Mouse (Mus musculus) embryo, embryonic 10.5 days (tissue): Measurements from ENCODE around the gene Tbxa2r.

Experiments
- DNase-seq: peaks from one replicate; pipeline ENCODE4 v3.0.0-alpha.2; 2015; ENCODE audit warnings: low spot score

Gene Tbxa2r

GRCm38 (mm10) chr10:81328386-81328785 is at the start of gene Tbxa2r:
TSS of gene Tbxa2r (plus strand) at chr10:81328731.
- no peak for DNase-seq

- peak; percentile 52 for DNase-seq
These were observed 49.0 kb upstream of the Tbxa2r start for GRCm38 (mm10) chr10:81279496-81279895.

- DNase-seq, result no peak
These were observed 44.3 kb upstream of the Tbxa2r start for GRCm38 (mm10) chr10:81284189-81284588.

DNA sequence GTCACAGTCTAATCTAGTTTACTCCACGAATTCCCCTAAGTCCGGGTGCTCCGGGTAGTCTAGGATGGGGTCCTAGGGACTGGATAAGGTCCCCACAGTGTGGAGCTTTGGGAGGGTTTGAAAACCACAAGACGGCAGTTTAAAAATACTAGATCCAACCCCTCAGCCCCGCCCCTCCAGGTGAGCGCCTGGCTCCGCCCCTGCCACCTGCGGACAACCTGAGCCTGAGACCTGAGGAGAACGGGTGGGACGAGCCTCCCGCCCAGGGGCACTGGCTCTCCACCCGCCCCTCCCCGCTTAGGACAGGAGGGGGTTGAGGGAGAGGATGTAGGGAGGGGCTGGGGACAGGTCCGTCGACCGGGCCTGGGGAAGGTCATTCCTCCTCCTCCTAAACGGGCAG is 43.8 kb upstream of the Tbxa2r start:
- DNase-seq, result no peak

DNA sequence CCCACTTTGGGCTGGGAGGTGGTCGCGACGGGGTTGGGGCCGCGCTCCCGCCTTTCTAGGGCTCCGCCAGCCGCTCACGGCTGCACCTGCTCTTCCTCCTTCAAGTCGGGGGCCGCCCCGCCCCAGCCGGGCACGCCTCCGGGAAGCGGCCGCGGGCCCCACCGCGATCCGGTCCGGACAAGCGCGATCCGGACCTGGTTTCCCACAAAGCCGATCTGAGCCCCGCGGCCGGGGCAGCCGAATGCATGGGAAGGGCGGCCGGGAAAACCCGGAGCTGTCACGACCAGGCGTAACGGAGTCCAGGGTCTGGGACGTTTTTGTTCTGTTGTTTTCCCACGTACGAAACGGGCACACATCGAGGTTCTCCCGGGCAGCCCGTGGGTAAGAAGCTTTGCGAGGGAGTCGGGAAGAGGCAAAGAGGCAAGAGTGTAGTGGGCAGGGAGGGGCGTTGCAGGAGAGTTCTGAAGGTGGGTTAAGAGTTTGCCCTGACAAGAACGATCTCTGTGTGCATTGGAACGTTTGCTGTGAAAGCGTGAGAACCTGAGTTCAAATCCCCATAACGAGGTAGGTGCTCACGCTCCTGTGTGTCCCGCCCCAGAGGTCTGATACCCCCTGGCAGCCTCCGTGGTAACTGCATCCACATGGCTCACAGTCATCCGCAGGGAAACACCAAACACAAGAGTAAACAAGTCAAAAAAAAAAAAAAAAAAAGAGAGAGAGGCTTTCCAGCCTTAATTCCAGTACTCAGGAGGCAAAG is 42.7 kb upstream of the Tbxa2r start:
- DNase-seq, result peak; percentile 94

- DNase-seq, result no peak
These were observed 41.9 kb upstream of the Tbxa2r start for GRCm38 (mm10) chr10:81286586-81286985.

DNA sequence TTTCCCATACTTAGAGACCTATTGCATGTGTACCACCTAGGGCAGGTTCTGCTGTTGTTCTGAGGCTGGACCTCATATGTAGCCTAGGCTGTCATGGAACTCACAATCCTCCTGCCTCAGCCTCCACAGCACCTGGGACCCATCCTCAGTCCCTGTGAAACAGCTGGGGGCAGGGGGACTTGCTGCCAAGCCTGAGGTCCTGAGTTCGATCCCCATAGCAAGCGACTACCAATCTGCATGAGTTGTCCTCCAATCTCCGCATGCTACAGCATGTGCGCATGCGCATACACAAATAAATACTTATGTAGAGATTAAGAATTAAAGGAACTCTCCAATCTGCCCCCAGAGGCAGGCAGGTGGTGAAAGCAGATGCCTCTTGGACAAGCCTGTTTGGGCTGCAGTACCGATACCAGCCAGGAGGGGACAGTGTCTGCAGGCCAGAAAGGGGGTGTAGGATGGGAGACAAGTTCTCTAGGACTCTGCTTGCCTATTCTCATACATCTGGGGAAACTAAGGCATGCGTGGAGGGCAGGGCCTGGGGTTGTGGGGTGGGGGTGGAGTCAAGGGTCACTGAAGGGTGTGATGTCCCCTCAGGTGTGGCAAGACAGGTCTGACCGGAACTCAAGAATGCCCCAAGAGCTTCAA is 40.9 kb upstream of the Tbxa2r start:
- peak; percentile 45 for DNase-seq

GRCm38 (mm10) chr10:81288601-81289000 is 39.9 kb upstream of the Tbxa2r start:
- peak; percentile 59 for DNase-seq

DNA sequence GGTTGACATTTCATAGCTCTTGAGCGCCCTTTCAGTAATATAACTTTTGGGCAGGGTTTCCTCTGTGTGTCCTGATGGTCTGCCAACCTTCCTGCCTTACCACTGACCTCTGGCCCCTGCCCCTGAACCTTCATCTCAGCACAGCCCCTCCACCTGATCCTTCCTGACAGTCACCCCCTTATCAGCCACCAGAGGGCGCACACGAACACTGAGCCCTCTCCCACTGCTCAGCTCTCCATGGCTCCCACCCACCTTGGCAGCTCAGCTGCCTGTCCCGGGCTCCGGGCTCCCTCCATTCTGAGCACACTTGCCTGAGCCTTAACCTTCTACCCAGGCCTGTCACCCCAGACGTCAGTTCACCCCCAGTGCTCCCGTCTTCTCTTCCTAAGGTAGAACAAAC is 39.3 kb upstream of the Tbxa2r start:
- peak; percentile 85 for DNase-seq

DNA sequence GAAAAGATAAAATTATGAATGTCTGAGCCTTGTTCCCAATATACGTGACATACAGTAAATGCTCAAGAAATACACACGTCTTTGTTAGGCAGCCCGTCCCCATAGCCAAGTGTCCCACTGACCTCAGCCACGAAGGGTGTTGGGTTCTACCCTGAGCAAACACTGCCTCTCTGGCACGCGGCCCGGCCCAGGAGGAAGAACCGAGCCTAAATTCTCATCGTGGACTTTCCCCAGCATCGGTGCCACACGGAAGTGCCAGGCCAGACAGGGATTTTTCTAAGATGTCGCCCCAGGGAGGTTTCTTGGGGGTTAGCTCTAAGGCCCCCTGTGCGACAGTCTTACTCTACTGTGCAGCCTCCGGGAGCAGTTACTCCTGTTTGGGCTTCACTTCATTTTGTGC is 38.7 kb upstream of the Tbxa2r start:
- DNase-seq, result no peak

GRCm38 (mm10) chr10:81290698-81291460 is 37.7 kb upstream of the Tbxa2r start:
- DNase-seq, result no peak

DNA sequence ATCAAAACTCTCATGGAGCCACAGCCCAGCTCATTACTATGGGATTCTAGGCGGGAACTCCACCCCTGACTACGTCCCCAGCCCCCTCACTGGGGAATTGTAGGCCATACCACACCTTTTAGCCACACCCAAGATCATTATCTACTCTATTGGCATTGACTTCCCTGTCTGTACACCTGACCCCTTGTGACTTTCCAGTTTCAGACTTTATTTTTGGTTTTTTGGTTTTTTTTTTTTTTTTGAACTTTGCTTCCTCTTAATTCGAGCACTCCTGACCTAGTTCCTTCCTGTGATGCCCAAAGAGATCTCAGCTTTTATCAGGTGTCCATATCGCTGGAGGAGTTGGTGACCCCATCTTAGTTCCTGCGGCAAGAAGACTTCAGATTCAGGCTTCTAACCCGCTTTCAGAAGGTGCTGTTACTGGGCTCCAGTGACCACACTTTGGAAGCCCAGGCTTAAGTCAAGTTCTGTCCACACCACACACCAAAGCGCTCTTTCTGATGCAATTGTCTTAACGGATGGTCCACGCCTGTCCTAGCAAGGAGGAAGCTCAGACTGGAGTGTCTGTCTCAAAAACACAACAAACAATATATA is 36.9 kb upstream of the Tbxa2r start, which contains the start of gene Tjp3:
Gene Tjp3, minus strand, starts transcription at position 71 of the 594 bp plus-strand sequence.
- no peak for DNase-seq

DNA sequence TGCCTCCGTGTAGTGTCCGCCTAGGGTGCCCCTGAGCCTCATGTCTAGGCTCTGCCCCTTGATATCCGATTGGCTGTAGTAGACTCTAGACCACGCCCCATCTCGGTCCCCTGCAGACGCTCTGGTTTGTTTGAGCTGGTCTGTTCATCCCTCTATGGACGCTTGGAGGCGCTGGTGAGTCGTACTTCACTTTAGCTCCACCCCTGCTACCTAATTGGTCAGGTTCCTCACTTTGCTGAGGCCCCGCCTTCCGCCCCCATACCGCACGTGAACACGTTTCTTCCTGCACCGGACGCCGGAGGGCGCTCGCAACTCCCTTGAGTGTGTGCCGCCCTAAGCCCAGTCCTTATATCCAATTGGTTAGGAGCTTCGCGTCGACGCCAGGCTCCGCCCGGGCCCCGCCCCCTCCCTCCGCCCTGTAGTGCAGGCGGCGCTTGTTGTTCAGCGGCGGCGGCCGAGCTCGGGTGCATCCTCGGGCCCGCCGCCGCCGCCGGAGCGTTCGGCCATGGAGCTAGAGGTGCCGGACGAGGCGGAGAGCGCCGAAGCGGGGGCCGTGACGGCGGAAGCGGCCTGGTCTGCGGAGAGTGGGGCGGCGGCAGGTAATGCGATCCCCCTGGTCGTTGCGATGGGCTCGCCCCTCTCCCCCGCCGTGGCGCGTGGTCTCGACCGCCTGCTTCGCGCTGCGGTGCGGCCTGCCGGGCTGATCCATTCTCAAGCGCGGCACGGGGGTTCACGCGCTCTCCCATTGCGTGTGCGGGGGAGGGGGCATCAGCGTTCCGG is 35.8 kb upstream of the Tbxa2r start, which contains the start of gene Pip5k1c:
Gene Pip5k1c, plus strand, starts transcription at position 410 of the 780 bp plus-strand sequence.
- DNase-seq, result peak; percentile 100

DNA sequence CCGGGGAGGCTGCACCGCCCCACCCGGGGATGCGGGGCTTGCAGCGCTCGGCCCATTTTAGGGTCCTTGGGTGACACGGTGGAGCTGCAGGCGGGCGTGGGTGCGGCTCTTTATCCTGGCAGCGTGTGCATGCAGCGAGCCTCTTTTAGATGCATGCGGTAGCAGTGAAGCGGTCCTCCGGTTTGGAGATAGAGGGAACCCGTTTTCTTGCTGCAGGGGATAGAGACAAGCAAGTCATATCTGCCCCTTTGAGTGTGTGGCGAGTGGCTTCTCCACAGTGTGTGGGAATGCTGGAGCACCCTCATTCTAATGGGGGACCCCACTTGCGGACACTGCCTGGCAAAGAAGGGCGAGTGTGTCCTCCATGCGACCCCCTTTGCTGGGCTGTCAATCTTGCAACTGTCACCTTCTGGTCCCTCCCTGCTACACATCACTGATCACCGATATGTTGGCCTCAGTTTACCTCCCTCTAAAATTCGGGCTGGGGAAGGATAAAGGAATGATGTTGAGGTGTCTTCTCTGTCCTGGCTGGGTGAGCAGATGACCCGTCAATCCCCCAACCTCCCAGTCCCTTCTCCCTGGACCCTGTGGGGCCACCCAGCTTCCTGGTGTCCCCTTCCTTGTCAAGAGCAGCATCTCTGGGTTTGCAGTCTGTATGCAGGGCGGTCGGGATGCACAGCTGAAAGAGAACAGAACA is 35.0 kb upstream of the Tbxa2r start:
- no peak for DNase-seq

DNA sequence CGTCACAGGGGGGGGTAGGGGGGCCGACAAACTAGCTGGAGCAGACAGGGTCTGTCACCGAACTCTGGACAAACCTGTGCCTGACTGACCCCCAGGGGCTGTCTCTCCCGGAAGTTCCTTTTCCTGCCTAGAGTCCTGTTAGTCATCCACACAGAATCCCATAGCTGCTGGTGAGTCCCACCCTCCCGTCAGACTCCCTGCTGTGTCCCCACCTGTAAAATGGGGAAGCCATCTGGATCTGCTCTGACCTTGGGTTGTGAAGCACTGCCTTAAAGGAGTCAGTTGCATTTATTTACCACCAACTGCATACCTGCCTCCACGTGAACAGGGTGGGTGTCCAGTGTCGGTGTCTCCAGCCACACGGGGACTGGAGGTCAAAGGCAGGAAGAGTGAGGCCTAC is 34.1 kb upstream of the Tbxa2r start:
- DNase-seq, result no peak

DNA sequence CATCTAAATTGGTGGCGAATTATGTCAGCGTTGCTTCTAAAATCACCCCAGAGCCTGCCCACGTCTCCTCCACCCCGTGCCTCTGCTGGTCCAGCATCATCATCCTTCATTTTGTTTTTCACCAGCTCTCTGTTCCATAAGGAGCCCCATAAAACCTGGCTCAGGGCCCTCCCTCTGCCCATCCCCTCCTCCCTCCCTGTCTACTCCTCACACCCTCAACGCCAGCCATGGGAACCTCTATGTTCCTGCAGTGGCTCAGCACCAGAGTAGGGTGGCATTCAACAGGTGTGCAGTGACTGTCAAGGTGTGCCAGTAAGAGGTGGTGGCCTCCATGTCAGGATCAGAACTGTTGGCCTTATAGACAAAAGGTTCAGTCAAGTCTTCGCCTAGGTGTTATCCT is 33.3 kb upstream of the Tbxa2r start:
- no peak for DNase-seq

GRCm38 (mm10) chr10:81297246-81297645 is 31.3 kb upstream of the Tbxa2r start:
- DNase-seq, result no peak

DNA sequence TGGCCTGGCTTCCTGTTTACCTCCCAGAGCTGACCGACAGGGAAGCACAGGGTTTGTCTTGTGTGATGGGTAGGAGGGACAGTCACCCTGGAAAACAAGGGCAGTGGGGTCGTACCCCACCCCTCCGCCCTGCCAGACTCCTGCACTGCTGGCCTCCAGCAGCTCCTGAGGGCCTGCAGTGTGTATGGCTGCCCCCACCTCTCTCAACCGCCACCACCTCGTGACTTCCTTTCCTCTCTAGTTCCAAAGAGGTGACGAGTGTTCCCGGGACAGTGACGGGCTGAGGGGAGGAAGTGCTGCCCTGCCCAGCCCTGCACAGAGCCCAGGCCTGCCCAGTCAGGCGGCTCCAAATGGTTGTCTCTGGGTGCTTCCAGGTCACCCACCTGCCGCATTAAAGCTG is 30.7 kb upstream of the Tbxa2r start:
- DNase-seq, result no peak

DNA sequence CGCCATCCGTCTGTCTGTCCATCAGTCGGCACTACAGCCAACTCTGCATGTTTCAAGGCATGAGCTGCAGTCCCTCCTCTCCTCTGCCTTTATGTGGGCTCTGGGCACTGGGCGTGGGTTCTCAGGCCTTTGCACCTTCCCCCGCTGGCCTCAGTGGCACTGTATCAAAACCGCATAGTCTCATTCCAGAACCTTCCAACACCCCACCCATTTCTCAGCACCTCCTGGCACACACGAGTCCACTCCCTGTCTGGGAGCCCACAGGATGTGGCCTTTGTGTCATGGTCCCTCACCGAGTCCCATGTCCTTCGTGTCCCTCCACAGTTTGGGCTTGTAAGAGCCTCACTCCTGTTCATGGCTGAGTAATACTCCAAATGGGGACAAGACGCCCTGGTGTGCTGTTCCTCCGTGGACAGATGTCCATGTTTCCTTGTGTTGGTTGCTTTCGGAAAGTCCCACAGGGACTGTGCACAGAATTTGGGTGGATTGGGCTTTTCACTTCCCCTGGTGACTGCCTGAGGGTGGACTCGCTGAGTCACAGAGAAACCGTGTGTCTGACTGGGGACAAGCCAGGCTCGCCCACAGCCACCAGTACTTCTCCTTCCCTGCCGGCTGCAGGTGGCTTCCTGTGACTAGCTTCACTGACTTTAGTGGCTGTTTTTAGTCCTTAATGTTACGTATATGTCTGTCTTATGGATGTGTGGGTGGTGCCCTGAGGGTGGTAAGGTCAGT is 30.0 kb upstream of the Tbxa2r start:
- no peak for DNase-seq
